Mouse (Mus musculus) liver, embryonic 11.5 days (tissue): ENCODE results near the gene Atg9a. TPM values are rescaled to one million over a fixed set of nuclear protein-coding genes. Genes with fewer than 3 reads are reported as not detected.

Source experiments
- ATAC-seq: fragments of 200-750 bp; cut with Nextera tagmentation; replicated peaks from 2 replicates; pipeline ENCODE4 v1.8.0; 2017; ENCODE audit warnings: moderate number of reproducible peaks, mild to moderate bottlenecking, moderate TSS enrichment, moderate library complexity; ENCODE audit not compliant: low FRiP score
- DNase-seq: peaks from one replicate; pipeline ENCODE4 v3.0.0-alpha.2; 2017; ENCODE audit warnings: low spot score
- H3K27ac ChIP-seq: fragments of 300-500 bp; sonication (generic); 2 replicates; pipeline ENCODE4 v1.5.1; 2014; ENCODE audit warnings: mild to moderate bottlenecking, low read depth, low read length, control low read depth
- H3K27me3 ChIP-seq: fragments of 300-500 bp; sonication (generic); replicated peaks from 2 replicates; pipeline ENCODE4 v1.6.1; 2014; ENCODE audit warnings: low read length, mixed read lengths; ENCODE audit not compliant: control insufficient read depth, insufficient read depth
- H3K36me3 ChIP-seq: fragments of 300-500 bp; sonication (generic); 2 replicates; pipeline ENCODE4 v1.6.1; 2014; ENCODE audit warnings: mild to moderate bottlenecking, low read length, moderate library complexity, mixed read lengths; ENCODE audit not compliant: control insufficient read depth, insufficient read depth
- H3K4me1 ChIP-seq: fragments of 300-500 bp; sonication (generic); replicated peaks from 2 replicates; pipeline ENCODE4 v1.6.1; 2014; ENCODE audit warnings: low read length, mixed read lengths; ENCODE audit not compliant: control insufficient read depth, insufficient read depth
- H3K4me2 ChIP-seq: fragments of 300-500 bp; sonication (generic); 2 replicates; pipeline ENCODE4 v1.6.1; 2014; ENCODE audit warnings: mild to moderate bottlenecking, control low read depth, moderate library complexity
- H3K4me3 ChIP-seq: fragments of 300-500 bp; sonication (generic); 2 replicates; pipeline ENCODE4 v1.5.1; 2014; ENCODE audit warnings: low read depth, low read length, control low read depth
- H3K9ac ChIP-seq: fragments of 300-500 bp; sonication (generic); 2 replicates; pipeline ENCODE4 v1.6.1; 2014; ENCODE audit warnings: low read depth, low read length, control low read depth
- H3K9me3 ChIP-seq: fragments of 300-500 bp; sonication (generic); 2 replicates; pipeline ENCODE4 v1.6.1; 2016; ENCODE audit warnings: low read length, inconsistent platforms, mixed read lengths; ENCODE audit not compliant: control insufficient read depth
- WGBS: fragments of 180-500 bp; shearing (Covaris S2); extraction: QIAGEN DNeasy Blood & Tissue Kit; methylation state at CpG from one replicate; pipeline ENCODE4 v1.1.7; 2014; 5-methylcytosine and 5-hydroxymethylcytosine counted together
- polyA plus RNA-seq: library from polyadenylated mRNA; unstranded; fragments of >200 nt; fragmentation: Nextera tagmentation; extraction: Ambion mirVana; gene quantifications from 2 replicates; pipeline ENCODE4 v1.2.1, GENCODE M21; 2014

Atg9a gene
- polyA plus RNA-seq, 1 experiment from 2014 or later, result 24.1 TPM

- Histone ChIP-seq H3K27ac (peak overlapping the region; percentile 90), H3K4me2 (peak overlapping the region; percentile 78), H3K4me3 (peak overlapping the region; percentile 79), H3K4me1 (peaks cover 8% of the 10 kb centered on the region), H3K36me3 (peaks cover 20% of the 10 kb centered on the region), H3K9me3 (peaks cover 2% of the 10 kb centered on the region; the same call in 1 of the 2 replicates), H3K9ac (peak overlapping the region; percentile 81), H3K27me3 (no peaks in the 10 kb centered on the region)
- WGBS, result 11% methylated on average over 7 of the region's 7 CpGs
- DNase-seq, result no peak
- peak; percentile 16 for ATAC-seq
These were observed 23.9 kb downstream of the Atg9a start for GRCm38 (mm10) chr1:75168093-75168471.

GRCm38 (mm10) chr1:75160256-75160617 is 31.8 kb downstream of the Atg9a start:
- Histone ChIP-seq H3K4me2 (peak overlapping the region; percentile 34; the same call in 1 of the 2 replicates), H3K4me1 (peaks cover 7% of the 10 kb centered on the region; the same call in 1 of the 2 replicates), H3K27ac (peak overlapping the region; percentile 80), H3K27me3 (no peaks in the 10 kb centered on the region), H3K36me3 (no peaks in the 10 kb centered on the region), H3K9me3 (peaks cover 2% of the 10 kb centered on the region; the same call in 1 of the 2 replicates), H3K4me3 (no peak overlapping the region), H3K9ac (no peak overlapping the region)
- ATAC-seq (peak; percentile 65; the same call in 1 of the 2 replicates), DNase-seq (no peak)
- 52% methylated on average over 4 of the region's 4 CpGs for WGBS

GRCm38 (mm10) chr1:75159540-75160255 is 32.3 kb downstream of the Atg9a start:
- H3K9ac ChIP-seq, result 0 out of 2 replicates have a peak overlapping the region, but pooled peaks have one; percentile 20
- H3K27ac ChIP-seq, result peak overlapping the region; percentile 81
- H3K36me3 ChIP-seq, result no peaks in the 10 kb centered on the region
- H3K27me3 ChIP-seq, result no peaks in the 10 kb centered on the region
- WGBS, result 48% methylated on average over 5 of the region's 5 CpGs
- no peak overlapping the region for H3K4me3 ChIP-seq
- H3K4me2 ChIP-seq, result peak overlapping the region; percentile 19; the same call in 1 of the 2 replicates
- DNase-seq (no peak), ATAC-seq (peak; percentile 93)
- peaks cover 2% of the 10 kb centered on the region; the same call in 1 of the 2 replicates for H3K9me3 ChIP-seq
- peaks cover 7% of the 10 kb centered on the region; the same call in 1 of the 2 replicates for H3K4me1 ChIP-seq

- Histone ChIP-seq H3K27me3 (no peaks in the 10 kb centered on the region), H3K4me1 (peaks cover 7% of the 10 kb centered on the region; the same call in 1 of the 2 replicates), H3K9me3 (peaks cover 2% of the 10 kb centered on the region; the same call in 1 of the 2 replicates), H3K4me2 (no peak overlapping the region), H3K4me3 (no peak overlapping the region), H3K27ac (peak overlapping the region; percentile 81; the same call in 1 of the 2 replicates), H3K9ac (no peak overlapping the region), H3K36me3 (no peaks in the 10 kb centered on the region)
- ATAC-seq, result no peak
- DNase-seq, result no peak
These were observed 33.0 kb downstream of the Atg9a start for GRCm38 (mm10) chr1:75158990-75159389.

GRCm38 (mm10) chr1:75155837-75156236 is 36.2 kb downstream of the Atg9a start:
- 37% methylated on average over 3 of the region's 3 CpGs for WGBS
- no peak for ATAC-seq

GRCm38 (mm10) chr1:75148727-75149126 is 43.3 kb downstream of the Atg9a start:
- H3K4me2 ChIP-seq, result no peak overlapping the region
- H3K27me3 ChIP-seq, result no peaks in the 10 kb centered on the region
- 88% methylated on average over 4 of the region's 4 CpGs for WGBS
- no peak overlapping the region for H3K9ac ChIP-seq
- DNase-seq (no peak), ATAC-seq (no peak)
- H3K4me1 ChIP-seq, result peaks cover 8% of the 10 kb centered on the region
- H3K9me3 ChIP-seq, result no peaks in the 10 kb centered on the region
- no peak overlapping the region for H3K4me3 ChIP-seq
- H3K27ac ChIP-seq, result no peak overlapping the region
- H3K36me3 ChIP-seq, result peaks cover 31% of the 10 kb centered on the region

More at GRCm38 (mm10) chr1:75155837-75156236, 36.2 kb downstream of the Atg9a start:
- no peak overlapping the region for H3K4me3 ChIP-seq
- no peak for DNase-seq
- H3K36me3 ChIP-seq, result no peaks in the 10 kb centered on the region
- H3K27ac ChIP-seq, result no peak overlapping the region
- no peak overlapping the region for H3K4me2 ChIP-seq
- no peaks in the 10 kb centered on the region for H3K27me3 ChIP-seq
- no peaks in the 10 kb centered on the region for H3K9me3 ChIP-seq
- peaks cover 7% of the 10 kb centered on the region; the same call in 1 of the 2 replicates for H3K4me1 ChIP-seq
- no peak overlapping the region for H3K9ac ChIP-seq

- H3K4me3 ChIP-seq, result no peak overlapping the region
- no peak overlapping the region for H3K4me2 ChIP-seq
- no peak for DNase-seq
- WGBS, result 85% methylated on average over 7 of the region's 7 CpGs
- ATAC-seq, result no peak
- H3K36me3 ChIP-seq, result peaks cover 31% of the 10 kb centered on the region
- no peak overlapping the region for H3K27ac ChIP-seq
- H3K9ac ChIP-seq, result no peak overlapping the region
- H3K4me1 ChIP-seq, result peaks cover 11% of the 10 kb centered on the region
- H3K9me3 ChIP-seq, result no peaks in the 10 kb centered on the region
- H3K27me3 ChIP-seq, result no peaks in the 10 kb centered on the region
These were observed 44.4 kb downstream of the Atg9a start for GRCm38 (mm10) chr1:75147411-75148135.

- peaks cover 31% of the 10 kb centered on the region for H3K36me3 ChIP-seq
- H3K4me2 ChIP-seq, result peak overlapping the region; percentile 93
- WGBS, result 56% methylated on average over 3 of the region's 3 CpGs
These were observed 46.4 kb downstream of the Atg9a start for GRCm38 (mm10) chr1:75145589-75145988.

More at GRCm38 (mm10) chr1:75145589-75145988, 46.4 kb downstream of the Atg9a start:
- Histone ChIP-seq H3K4me1 (peaks cover 14% of the 10 kb centered on the region), H3K9ac (no peak overlapping the region), H3K27ac (peak overlapping the region; percentile 41; the same call in 1 of the 2 replicates), H3K27me3 (no peaks in the 10 kb centered on the region), H3K4me3 (no peak overlapping the region; the same call in 1 of the 2 replicates), H3K9me3 (no peaks in the 10 kb centered on the region)
- ATAC-seq (peak; percentile 42), DNase-seq (no peak)
